Mouse (Mus musculus): Measurements from ENCODE around the gene Sumf2.
A peak's percentile ranks its signal among the peaks of the same experiment; 100 is the strongest.

The Sumf2 gene

DNA sequence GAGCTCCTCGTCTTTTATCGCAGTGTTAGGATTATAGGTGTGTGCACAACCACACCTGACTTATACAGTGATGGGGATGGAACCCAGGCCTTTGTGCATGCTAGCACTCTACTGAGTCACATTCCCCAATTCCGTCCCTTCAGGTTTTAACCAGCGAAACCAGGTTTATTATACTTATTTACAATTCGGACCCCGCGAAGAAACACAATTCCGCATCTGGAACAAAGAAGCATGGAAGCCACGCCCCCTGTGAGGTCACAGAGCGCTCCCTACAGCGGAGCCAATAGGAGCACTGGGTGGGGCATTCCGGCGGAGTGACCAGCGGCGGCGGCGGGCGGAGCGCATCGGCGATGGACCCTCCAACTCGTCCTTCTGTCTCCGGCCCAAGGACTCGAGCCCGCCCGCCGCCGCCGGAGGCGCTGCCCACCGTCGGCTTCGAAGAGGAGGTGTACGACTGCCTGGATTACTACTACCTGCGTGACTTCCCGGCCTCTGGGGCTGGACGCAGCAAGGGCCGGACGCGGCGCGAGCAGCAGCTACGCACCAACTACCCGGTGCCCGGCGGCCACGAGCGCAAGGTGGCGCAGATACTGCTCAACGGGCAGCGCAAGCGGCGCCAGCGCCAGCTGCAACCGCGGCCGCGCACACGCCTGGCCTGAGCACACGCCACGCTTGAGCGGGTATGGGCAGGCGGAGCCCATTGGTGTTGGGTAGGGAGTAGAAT, 61.6 kb downstream of the Sumf2 start, which contains the start of gene Nupr1l:
Gene Nupr1l, plus strand, starts transcription at position 299 of the 724 bp plus-strand sequence.
- DNase-seq, result peak; percentile 94

DNA sequence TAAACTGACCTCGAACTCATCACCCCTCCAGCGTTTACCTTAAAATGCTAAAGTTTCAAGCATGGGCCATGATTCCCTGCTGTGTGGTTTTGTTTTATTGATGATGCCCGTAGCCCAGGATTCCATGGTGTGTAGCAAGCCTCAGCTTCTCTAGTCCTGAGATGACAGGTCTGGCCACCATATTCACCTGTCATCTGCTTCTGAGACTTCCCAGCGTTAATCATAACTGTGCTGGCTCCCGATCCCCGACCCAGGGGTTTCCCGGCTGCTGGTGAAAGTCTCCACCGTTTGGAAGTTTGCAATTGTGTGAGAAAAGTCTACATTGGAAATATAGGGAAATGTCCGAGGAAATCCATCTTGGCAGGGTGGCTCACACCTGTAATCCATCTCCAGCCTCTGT, 62.4 kb downstream of the Sumf2 start:
- no peak for DNase-seq

DNA sequence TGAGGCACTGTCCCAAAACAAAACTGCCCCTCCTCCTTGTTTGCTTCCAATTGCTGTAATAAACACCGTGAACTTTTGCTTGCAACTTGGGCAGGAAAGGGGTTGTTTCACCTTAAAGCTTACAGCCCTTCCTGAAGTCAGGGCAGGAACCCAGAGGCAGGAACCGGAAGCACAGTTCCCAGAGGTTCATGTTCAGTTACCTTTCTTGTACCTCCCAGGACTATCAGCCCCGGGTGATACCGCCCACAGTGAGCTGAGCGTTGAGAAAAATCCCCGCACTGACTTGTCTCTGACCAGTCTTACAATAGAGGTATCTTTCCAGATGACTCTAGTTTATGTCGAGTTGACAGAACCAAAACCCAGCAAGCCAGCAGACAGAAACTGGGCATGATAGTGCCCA, 62.8 kb downstream of the Sumf2 start:
- no peak for DNase-seq

Data from lung, postnatal 14 days (tissue).